Mouse (Mus musculus): Measurements from ENCODE around the gene Etv2.

Gene Etv2

DNA sequence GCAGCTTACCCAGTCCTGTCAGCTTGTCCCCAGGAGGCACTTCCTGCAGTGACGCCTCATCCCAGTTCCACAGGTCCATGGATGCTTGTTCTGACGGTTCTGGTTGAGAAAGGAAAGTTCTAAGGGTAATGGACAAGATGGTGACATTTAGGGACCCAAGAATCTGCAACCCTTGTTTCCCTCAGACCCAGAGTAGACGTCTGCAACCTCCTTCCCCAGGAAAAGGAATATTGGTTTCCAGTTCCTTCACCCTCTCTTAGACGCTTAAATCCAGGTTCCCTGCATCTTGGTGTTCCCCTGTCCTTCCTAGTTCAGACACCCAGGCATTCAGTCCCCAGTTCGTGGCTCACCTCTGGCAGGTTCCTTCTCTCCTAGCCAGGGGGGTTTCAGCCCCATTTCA lies at the start of gene Etv2:
Gene Etv2 (minus strand): TSS at position 101 of the 400 bp plus-strand sequence.
- no peak for TF ChIP-seq GATA4 (IDR thresholded peaks at IDR 0.05; ENCODE audit: insufficient replicate concordance, low read length)

DNA sequence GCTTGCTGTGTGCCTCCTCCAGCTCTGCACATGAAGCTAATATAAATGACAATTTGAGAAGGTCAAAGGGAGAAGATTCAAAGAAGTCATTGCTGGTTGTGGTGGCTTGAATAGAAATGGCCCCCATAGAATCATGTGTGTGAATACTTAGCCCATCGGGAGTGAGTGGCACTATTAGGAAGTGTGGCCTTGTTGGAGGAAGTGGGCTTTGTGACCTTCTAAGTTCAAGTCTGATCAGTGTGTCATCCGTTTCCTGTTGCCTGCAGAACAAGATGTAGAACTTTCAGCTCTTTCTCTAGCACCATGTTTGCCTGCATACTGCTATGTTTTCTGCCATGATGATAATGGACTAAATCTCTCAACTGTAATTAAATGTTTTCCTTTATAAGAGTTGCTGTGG lies 47.8 kb upstream of the Etv2 start:
- TF ChIP-seq GATA4 (IDR thresholded peaks at IDR 0.05; ENCODE audit: insufficient replicate concordance, low read length), result no peak

DNA sequence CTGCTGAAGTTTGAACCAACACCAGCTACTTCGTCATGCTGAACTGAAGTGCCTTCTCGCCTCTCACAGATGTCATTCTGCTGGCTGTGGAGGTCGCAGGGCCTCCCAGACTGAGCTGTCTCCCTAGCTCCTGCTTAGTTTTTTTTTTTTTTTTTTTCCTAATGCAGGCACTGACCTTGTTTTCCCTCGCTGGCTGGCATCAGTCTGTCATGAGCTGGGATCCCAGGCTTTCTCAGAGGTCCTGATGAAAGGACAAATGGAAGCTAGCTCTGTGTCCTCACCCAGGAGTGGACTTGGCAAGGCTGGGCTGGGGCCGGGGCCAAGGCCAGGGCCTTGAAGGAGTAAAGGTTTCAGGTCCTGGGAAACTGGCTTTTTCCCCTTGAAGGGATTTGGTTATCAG lies 46.2 kb upstream of the Etv2 start:
- TF ChIP-seq GATA4 (IDR thresholded peaks at IDR 0.05; ENCODE audit: insufficient replicate concordance, low read length), result no peak

DNA sequence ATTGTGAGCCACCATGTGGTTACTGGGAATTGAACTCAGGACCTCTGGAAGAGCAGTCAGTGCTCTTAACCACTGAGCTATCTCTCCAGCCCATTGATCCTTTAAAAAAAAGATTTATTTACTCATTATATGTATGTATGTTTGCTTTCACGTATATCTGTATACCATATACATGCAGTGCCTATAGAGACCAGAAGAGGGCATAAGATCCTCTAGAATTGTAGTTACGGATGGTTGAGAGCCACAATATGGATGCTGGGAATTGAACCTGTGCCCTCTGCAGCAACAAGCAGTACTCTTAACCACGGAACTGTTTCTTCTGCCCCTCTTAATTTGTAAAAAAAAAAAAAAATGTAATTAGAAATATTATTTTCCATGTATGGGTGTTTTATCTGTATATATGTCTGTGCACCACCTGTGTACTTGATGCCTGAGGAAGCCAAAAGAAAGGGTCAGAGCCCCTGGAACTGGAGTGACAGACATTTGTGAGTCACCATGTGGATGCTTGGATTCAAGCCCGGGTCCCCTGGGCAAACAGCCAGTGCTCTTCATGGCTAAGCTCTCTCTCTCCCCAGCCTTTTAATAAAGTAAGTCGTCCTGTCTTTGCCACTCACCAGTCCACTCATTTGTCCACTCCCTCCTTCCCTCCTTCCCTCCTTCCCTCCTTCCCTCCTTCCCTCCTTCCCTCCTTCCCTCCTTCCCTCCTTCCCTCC lies 42.8 kb upstream of the Etv2 start:
- TF ChIP-seq GATA4 (IDR thresholded peaks at IDR 0.05; ENCODE audit: insufficient replicate concordance, low read length), result no peak

DNA sequence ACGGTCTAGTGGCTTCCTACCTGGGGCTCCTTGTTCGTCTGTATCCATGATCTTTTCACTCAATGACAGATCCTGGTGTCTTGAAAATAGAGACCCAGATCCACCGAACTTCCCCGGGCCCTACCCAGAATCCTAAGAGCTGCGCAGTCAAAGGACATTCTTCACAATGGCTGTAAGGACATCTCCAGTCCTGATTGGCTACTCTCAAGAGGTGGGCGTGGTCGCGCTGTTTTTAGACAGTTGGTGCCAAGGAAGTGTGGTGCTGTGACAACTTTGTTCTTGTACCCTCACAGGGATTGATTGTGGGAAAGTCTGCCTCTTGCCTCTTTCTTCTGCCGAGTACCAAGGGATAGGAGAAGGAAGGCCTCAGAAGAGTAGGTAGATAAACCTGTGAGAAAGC lies 35.8 kb upstream of the Etv2 start, which contains the start of gene Pmis2:
Gene Pmis2 (minus strand): TSS at position 126 of the 400 bp plus-strand sequence.
- no peak for TF ChIP-seq GATA4 (IDR thresholded peaks at IDR 0.05; ENCODE audit: insufficient replicate concordance, low read length)

DNA sequence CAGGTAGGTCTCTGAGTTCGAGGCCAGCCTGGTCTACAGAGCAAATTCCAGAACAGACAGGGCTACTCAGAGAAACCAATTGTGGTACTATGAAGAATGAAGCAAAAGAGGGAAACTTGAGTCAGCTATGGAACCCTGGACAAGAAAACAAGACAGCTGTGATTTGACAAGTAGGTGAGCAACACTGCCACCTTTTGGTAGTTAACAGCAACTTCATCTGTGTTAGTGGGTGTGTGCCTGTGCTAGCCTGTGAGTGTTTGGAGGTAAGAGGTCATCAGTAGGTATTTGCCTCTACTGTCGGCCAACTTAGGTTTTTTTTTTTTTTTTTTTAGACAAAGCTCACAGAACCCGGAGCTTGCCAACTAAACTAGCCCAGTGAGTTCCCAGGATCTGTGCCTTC lies 33.6 kb upstream of the Etv2 start:
- TF ChIP-seq GATA4 (IDR thresholded peaks at IDR 0.05; ENCODE audit: insufficient replicate concordance, low read length), result no peak

DNA sequence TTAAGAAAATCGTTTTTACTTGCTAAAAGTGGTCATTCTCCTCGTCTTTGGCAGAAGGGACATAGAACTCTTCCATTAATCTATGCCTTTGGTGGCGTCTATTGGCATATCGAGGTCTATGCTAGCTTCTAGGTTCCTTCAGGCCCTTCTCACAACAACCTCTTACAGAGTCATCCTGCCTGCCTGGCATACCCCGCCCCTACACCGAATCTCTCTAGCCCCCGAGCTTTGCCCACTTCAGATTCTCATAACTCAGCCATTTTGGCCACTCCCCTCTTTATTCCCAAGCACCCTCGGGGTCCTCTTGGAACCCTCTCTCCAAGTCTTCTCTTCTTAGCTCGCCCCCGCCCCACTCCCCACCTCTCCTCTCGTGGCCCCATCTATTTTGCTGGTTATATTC lies 29.7 kb upstream of the Etv2 start:
- TF ChIP-seq GATA4 (IDR thresholded peaks at IDR 0.05; ENCODE audit: insufficient replicate concordance, low read length), result no peak

DNA sequence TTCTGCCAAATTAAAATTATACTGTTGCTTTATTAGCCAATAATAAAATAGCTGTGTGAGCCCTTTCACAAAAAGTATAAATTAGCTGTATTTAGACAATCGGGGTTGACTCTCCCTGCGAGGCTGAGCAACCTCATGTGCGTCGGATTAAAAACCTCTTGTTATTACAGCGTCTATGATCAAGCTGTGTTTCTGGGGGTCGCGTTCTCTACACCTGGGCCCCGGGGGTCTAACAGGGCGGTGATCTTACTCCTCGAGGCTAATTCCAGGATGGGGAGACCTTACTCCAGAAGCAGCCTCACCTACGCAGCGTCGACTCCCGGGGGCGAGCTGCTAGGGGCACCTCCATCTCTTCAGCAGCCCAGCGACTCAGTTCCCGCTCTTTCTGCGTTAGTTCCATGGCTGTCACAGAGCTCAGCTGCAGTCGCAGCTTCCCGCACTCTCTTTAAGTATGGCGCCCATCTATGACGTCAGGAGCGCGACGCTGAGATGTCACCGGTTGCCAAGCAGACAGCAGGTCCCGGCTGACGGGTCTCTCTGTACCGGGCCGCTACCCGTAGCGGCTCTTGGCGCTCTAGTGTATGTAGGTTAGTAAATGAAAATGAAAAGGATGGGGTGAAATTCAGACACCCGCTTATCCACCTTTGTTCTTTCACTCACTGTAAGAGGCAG lies 29.0 kb upstream of the Etv2 start, which contains the start of gene Haus5:
Gene Haus5 (minus strand): TSS at position 466 of the 672 bp plus-strand sequence.
- TF ChIP-seq GATA4 (IDR thresholded peaks at IDR 0.05; ENCODE audit: insufficient replicate concordance, low read length), result no peak

DNA sequence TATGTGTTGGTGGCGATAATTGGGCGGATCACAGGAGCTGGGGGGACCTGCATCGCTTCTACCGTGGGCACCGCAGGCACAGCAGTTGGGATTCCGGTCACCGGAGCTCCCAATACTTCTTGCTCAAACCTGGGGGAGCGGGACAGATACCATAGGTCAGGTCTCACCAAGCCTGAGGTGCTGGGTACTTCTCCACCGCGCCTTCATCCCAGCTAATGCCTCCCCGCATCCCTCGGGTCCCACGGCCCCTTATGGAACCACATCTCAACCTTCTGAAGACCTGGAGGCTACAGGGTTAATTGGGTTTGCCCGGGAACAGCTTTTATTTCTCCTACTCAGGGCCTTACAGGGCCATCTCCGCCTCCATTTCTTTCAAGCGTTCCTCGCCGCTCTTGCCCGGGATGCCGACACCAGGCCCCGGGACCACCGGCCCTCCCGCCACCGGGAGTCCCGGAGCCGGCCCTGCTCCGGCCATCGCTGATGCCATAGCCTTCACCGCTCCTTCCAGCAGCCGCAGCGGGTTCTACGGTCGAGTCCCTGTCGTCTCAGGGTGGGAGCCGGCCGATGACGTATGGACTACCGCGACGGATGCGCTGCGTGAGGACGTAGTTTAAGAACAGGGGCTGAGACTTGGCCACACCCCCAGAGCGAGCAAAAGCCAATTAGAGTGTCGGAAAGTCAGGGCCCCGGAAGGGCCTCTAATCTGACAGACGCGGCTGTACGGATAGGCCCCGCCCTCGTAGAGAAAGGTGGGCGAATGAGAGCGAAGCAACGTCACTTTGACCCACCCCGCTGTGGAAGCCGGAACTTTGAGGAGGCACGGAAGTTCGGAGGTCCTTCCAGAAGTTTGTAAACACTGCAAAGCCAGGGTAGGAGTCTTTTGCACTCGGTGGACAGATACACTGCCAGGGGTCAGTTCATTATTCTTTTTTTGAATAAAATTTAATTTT lies 14.2 kb upstream of the Etv2 start, which contains the start of gene Rbm42:
Gene Rbm42 (minus strand): TSS at position 727 of the 950 bp plus-strand sequence.
- TF ChIP-seq GATA4 (IDR thresholded peaks at IDR 0.05; ENCODE audit: insufficient replicate concordance, low read length), result peak; percentile 14; the same call in 1 of the 2 replicates

DNA sequence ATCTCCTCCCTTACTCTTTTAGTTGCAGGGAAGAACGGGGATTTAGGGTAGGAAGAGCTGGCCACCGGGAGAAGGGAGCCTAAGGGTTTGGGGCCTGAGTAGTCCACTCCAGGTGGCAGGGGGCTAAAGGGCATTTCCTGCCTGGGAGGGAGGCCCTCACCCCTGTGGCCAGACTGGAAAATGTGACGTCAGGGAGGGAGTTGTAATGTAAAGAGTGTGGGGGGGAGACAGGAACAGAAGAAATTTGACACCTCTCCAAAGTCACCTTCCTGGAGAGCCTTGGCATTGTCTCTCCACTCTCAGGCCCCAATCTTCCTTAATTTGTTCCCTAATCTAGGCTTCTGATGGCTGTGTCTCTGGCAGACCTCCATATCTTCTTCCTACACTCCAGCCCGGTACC lies 3.4 kb upstream of the Etv2 start:
- TF ChIP-seq GATA4 (IDR thresholded peaks at IDR 0.05; ENCODE audit: insufficient replicate concordance, low read length), result no peak

DNA sequence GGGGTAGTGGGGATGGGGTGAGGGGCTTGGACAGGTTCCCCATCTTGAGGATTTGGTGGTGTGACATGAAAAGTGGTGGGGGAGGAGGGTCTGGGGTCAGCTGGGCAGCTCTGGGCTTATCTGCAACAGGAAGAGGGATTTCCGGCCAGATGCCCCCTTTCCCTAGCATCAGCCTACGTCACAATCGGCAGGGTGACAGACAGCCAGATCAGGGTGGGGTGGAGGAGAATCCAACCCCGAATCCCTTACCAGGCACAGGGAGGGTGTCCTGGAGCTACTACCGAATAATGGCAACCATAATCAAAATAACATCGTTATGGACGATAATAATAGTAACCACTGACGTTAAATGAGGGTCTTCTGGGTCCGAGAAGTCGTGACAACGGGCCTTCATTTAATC lies 743 bp upstream of the Etv2 start:
- no peak for TF ChIP-seq GATA4 (IDR thresholded peaks at IDR 0.05; ENCODE audit: insufficient replicate concordance, low read length)

DNA sequence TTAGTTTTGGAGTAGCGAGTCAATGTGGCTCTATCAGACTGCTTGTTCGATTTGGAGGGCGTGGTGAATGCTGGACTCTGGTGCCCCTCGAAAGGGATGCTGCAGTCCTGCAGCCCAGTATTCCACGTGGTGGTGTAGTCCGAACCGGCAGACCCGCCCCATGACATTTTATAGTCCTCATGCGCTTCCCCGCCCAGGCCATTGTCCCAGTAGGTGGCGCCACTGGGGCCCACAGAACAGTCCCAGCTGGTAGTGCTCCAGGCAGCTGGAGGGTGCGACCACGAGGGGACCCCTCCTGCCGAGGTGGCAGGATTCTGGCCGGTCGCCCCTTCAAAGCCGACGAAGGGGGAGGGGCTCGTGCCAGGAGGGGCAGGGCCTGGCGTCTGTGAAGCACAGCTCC lies 1.0 kb downstream of the Etv2 start:
- TF ChIP-seq GATA4 (IDR thresholded peaks at IDR 0.05; ENCODE audit: insufficient replicate concordance, low read length), result no peak

DNA sequence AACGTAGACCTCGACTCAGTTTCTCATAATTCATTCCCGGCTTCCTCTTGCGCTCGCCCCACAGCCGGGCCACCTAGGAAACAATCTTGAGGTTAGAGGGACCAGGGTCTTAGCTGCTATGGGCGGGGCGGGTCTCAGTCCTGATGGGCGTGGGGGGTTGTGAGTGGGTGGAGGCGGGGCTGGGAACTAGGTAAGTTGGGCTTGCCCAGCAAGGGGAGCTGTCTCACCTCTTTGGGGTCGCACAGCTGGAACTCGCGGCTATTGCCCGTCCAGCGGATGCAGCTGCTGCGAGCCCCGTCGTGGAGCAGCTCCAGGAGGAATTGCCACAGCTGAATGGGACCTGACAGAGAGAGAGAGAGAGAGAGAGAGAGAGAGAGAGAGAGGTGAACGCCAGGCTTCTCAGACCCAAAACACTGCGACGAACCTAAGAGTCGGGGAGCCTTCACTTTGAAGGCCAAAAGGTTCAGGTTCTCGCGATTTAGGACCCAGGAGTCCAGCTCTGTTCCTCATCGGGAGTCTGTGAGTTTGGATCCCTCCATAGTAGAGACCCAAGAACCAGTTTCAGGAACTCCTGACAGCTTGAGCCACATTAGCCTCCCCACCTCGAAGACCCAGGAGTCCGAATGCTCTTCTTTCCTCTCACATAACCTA lies 1.8 kb downstream of the Etv2 start:
- no peak for TF ChIP-seq GATA4 (IDR thresholded peaks at IDR 0.05; ENCODE audit: insufficient replicate concordance, low read length)

DNA sequence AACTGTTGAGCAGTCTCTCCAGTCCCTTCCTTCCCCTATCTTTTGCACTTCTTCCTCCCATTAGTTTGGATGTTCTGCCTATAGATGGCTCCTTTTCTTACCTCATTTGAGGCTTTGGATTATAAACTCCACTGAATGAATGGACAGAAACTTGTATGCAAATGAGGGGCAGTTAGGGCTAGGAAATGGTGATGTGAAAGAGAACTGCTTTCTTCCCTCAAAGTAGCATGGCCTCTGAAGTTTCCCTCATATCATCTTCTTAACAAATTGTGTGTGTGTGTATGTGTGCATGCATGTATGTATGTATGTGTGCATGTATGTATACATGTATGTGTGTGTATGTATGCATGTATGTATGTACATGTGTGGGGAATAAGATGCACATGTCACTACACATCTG lies 6.6 kb downstream of the Etv2 start:
- no peak for TF ChIP-seq GATA4 (IDR thresholded peaks at IDR 0.05; ENCODE audit: insufficient replicate concordance, low read length)

DNA sequence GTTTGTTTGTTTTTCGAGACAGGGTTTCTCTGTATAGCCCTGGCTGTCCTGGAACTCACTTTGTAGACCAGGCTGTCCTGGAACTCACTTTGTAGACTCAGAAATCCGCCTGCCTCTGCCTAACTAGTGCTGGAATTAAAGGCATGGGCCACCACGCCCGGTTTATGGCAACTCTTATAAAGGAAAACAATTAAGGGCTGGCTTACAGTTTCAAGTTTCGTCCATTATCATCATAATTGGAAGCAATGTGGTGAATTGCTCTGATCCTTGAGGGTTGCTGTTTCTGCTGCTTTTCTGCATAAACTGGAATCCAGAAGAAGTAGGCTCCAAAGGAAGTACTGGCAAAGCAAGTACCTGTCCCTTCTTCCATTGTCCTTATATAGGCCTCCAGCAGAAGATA lies 9.0 kb downstream of the Etv2 start:
- TF ChIP-seq GATA4 (IDR thresholded peaks at IDR 0.05; ENCODE audit: insufficient replicate concordance, low read length), result no peak

Data from liver, adult (tissue).